Mouse (Mus musculus): ENCODE data around the gene Chchd5. TPM values are rescaled to one million over a fixed set of nuclear protein-coding genes. Genes with fewer than 3 reads are reported as not detected.

Chchd5 gene
- polyA plus RNA-seq, 1 experiment from 2014 or later = 27.9 TPM

GRCm38 (mm10) chr2:129118061-129118460, 11.4 kb upstream of the Chchd5 start:
- no peaks in the 10 kb centered on the region for H3K4me1 ChIP-seq (replicated peaks)
- H3K9me3 ChIP-seq = no peaks in the 10 kb centered on the region
- no peak for ATAC-seq (ENCODE audit: low read depth)
- WGBS = 92% methylated on average over 12 of the region's 12 CpGs
- H3K27me3 ChIP-seq = no peaks in the 10 kb centered on the region
- H3K4me3 ChIP-seq = no peak overlapping the region
- H3K36me3 ChIP-seq = peaks cover 91% of the 10 kb centered on the region
- H3K9ac ChIP-seq = no peak overlapping the region
- no peak overlapping the region for H3K27ac ChIP-seq (replicated peaks)
- H3K4me2 ChIP-seq = no peak overlapping the region

GRCm38 (mm10) chr2:129121986-129122385, 7.5 kb upstream of the Chchd5 start:
- Histone ChIP-seq H3K9me3 (no peaks in the 10 kb centered on the region), H3K4me1 (replicated peaks) (no peaks in the 10 kb centered on the region), H3K4me3 (no peak overlapping the region), H3K9ac (no peak overlapping the region), H3K4me2 (no peak overlapping the region), H3K27me3 (no peaks in the 10 kb centered on the region), H3K36me3 (peaks cover 91% of the 10 kb centered on the region), H3K27ac (replicated peaks) (no peak overlapping the region)
- ATAC-seq (ENCODE audit: low read depth) = no peak
- 95% methylated on average over 8 of the region's 8 CpGs for WGBS

- H3K9me3 ChIP-seq = 0 out of 2 replicates have a peak, but pooled peaks cover 7% of the 10 kb centered on the region
- H3K36me3 ChIP-seq = peaks cover 56% of the 10 kb centered on the region
- no peaks in the 10 kb centered on the region for H3K27me3 ChIP-seq
- peak overlapping the region; percentile 62 for H3K4me2 ChIP-seq
- 35% methylated on average over 18 of the region's 18 CpGs for whole genome bisulfite sequencing
- ATAC-seq (ENCODE audit: low read depth) = peak; percentile 62
- H3K4me1 ChIP-seq (replicated peaks) = peaks cover 18% of the 10 kb centered on the region
- H3K27ac ChIP-seq (replicated peaks) = peak overlapping the region; percentile 89
- peak overlapping the region; percentile 66 for H3K4me3 ChIP-seq
- H3K9ac ChIP-seq = peak overlapping the region; percentile 74
These were observed 566 bp downstream of the Chchd5 start for GRCm38 (mm10) chr2:129129987-129130545.

GRCm38 (mm10) chr2:129130776-129131175, 1.3 kb downstream of the Chchd5 start:
- Histone ChIP-seq H3K9me3 (0 out of 2 replicates have a peak, but pooled peaks cover 7% of the 10 kb centered on the region), H3K27me3 (no peaks in the 10 kb centered on the region), H3K4me3 (peak overlapping the region; percentile 66; the same call in 1 of the 2 replicates), H3K27ac (replicated peaks) (peak overlapping the region; percentile 89), H3K36me3 (peaks cover 49% of the 10 kb centered on the region), H3K4me2 (peak overlapping the region; percentile 62), H3K9ac (peak overlapping the region; percentile 74; the same call in 1 of the 2 replicates), H3K4me1 (replicated peaks) (peaks cover 18% of the 10 kb centered on the region)
- no peak for ATAC-seq (ENCODE audit: low read depth)
- 94% methylated on average over 2 of the region's 2 CpGs for WGBS

GRCm38 (mm10) chr2:129132231-129132630, 2.7 kb downstream of the Chchd5 start:
- WGBS = 96% methylated on average over 7 of the region's 7 CpGs
- no peak overlapping the region for H3K4me3 ChIP-seq
- H3K9ac ChIP-seq = no peak overlapping the region
- peaks cover 18% of the 10 kb centered on the region for H3K4me1 ChIP-seq (replicated peaks)
- no peaks in the 10 kb centered on the region for H3K27me3 ChIP-seq
- H3K4me2 ChIP-seq = no peak overlapping the region
- peaks cover 34% of the 10 kb centered on the region for H3K36me3 ChIP-seq
- no peak for ATAC-seq (ENCODE audit: low read depth)
- H3K27ac ChIP-seq (replicated peaks) = no peak overlapping the region
- 0 out of 2 replicates have a peak, but pooled peaks cover 7% of the 10 kb centered on the region for H3K9me3 ChIP-seq

GRCm38 (mm10) chr2:129133006-129133805, 3.7 kb downstream of the Chchd5 start:
- ATAC-seq (ENCODE audit: low read depth) = no peak
- Histone ChIP-seq H3K9ac (no peak overlapping the region), H3K4me2 (no peak overlapping the region), H3K9me3 (0 out of 2 replicates have a peak, but pooled peaks cover 7% of the 10 kb centered on the region), H3K4me3 (no peak overlapping the region), H3K27me3 (no peaks in the 10 kb centered on the region), H3K4me1 (replicated peaks) (peaks cover 18% of the 10 kb centered on the region), H3K27ac (replicated peaks) (no peak overlapping the region), H3K36me3 (peaks cover 25% of the 10 kb centered on the region)
- WGBS = 98% methylated on average over 14 of the region's 14 CpGs

GRCm38 (mm10) chr2:129139906-129140305, 10.4 kb downstream of the Chchd5 start:
- H3K27ac ChIP-seq (replicated peaks) = peak overlapping the region; percentile 52
- no peak overlapping the region for H3K4me3 ChIP-seq
- H3K4me2 ChIP-seq = no peak overlapping the region
- no peak for ATAC-seq (ENCODE audit: low read depth)
- WGBS = 78% methylated on average over 10 of the region's 10 CpGs
- H3K27me3 ChIP-seq = no peaks in the 10 kb centered on the region; the same call in 1 of the 2 replicates
- H3K9ac ChIP-seq = no peak overlapping the region
- no peaks in the 10 kb centered on the region for H3K9me3 ChIP-seq
- no peaks in the 10 kb centered on the region for H3K4me1 ChIP-seq (replicated peaks)
- H3K36me3 ChIP-seq = no peaks in the 10 kb centered on the region

GRCm38 (mm10) chr2:129148836-129149235, 19.3 kb downstream of the Chchd5 start:
- ATAC-seq (ENCODE audit: low read depth) = no peak
- no peaks in the 10 kb centered on the region for H3K4me1 ChIP-seq (replicated peaks)
- no peaks in the 10 kb centered on the region for H3K9me3 ChIP-seq
- WGBS = 37% methylated on average over 2 of the region's 2 CpGs
- H3K4me3 ChIP-seq = no peak overlapping the region
- no peak overlapping the region for H3K4me2 ChIP-seq
- no peak overlapping the region for H3K9ac ChIP-seq
- no peaks in the 10 kb centered on the region for H3K27me3 ChIP-seq
- no peaks in the 10 kb centered on the region for H3K36me3 ChIP-seq
- no peak overlapping the region for H3K27ac ChIP-seq (replicated peaks)

GRCm38 (mm10) chr2:129150386-129150785, 20.9 kb downstream of the Chchd5 start:
- no peak overlapping the region for H3K9ac ChIP-seq
- no peaks in the 10 kb centered on the region for H3K9me3 ChIP-seq
- H3K27ac ChIP-seq (replicated peaks) = no peak overlapping the region
- H3K4me2 ChIP-seq = no peak overlapping the region
- no peaks in the 10 kb centered on the region for H3K36me3 ChIP-seq
- no peak overlapping the region for H3K4me3 ChIP-seq
- no peak for ATAC-seq (ENCODE audit: low read depth)
- H3K4me1 ChIP-seq (replicated peaks) = no peaks in the 10 kb centered on the region
- WGBS = 87% methylated on average over 5 of the region's 5 CpGs
- H3K27me3 ChIP-seq = no peaks in the 10 kb centered on the region

- no peak overlapping the region for H3K9ac ChIP-seq
- no peaks in the 10 kb centered on the region for H3K36me3 ChIP-seq
- H3K4me2 ChIP-seq = no peak overlapping the region
- no peaks in the 10 kb centered on the region for H3K4me1 ChIP-seq (replicated peaks)
- 93% methylated on average over 9 of the region's 9 CpGs for WGBS
- no peak for ATAC-seq (ENCODE audit: low read depth)
- H3K27ac ChIP-seq (replicated peaks) = no peak overlapping the region
- no peaks in the 10 kb centered on the region for H3K9me3 ChIP-seq
- no peaks in the 10 kb centered on the region for H3K27me3 ChIP-seq
- no peak overlapping the region for H3K4me3 ChIP-seq
These were observed 21.6 kb downstream of the Chchd5 start for GRCm38 (mm10) chr2:129151111-129151510.

GRCm38 (mm10) chr2:129152751-129153150, 23.3 kb downstream of the Chchd5 start:
- Histone ChIP-seq H3K9ac (no peak overlapping the region), H3K27me3 (no peaks in the 10 kb centered on the region), H3K36me3 (no peaks in the 10 kb centered on the region), H3K9me3 (no peaks in the 10 kb centered on the region), H3K4me3 (no peak overlapping the region), H3K4me2 (no peak overlapping the region), H3K4me1 (replicated peaks) (no peaks in the 10 kb centered on the region), H3K27ac (replicated peaks) (no peak overlapping the region)
- ATAC-seq (ENCODE audit: low read depth) = no peak
- 72% methylated on average over 1 of the region's 1 CpGs for WGBS

- no peak for ATAC-seq (ENCODE audit: low read depth)
- WGBS = 81% methylated on average over 5 of the region's 5 CpGs
These were observed 35.3 kb downstream of the Chchd5 start for GRCm38 (mm10) chr2:129164815-129165214.

More at GRCm38 (mm10) chr2:129164815-129165214, 35.3 kb downstream of the Chchd5 start:
- no peaks in the 10 kb centered on the region for H3K27me3 ChIP-seq
- H3K4me1 ChIP-seq (replicated peaks) = no peaks in the 10 kb centered on the region
- H3K4me3 ChIP-seq = no peak overlapping the region
- no peaks in the 10 kb centered on the region; the same call in 1 of the 2 replicates for H3K9me3 ChIP-seq
- no peak overlapping the region for H3K27ac ChIP-seq (replicated peaks)
- H3K36me3 ChIP-seq = no peaks in the 10 kb centered on the region
- H3K4me2 ChIP-seq = no peak overlapping the region
- no peak overlapping the region for H3K9ac ChIP-seq
